Mouse (Mus musculus) cerebellum, postnatal 10 days (tissue): ENCODE results near the gene Aste1.

ENCODE experiments used
- DNase-seq, 2 experiments: peaks; one replicate each; pipeline ENCODE4 v3.0.0; 2021; ENCODE audit warnings: mixed read lengths in 2 of 2

Aste1 gene

DNA sequence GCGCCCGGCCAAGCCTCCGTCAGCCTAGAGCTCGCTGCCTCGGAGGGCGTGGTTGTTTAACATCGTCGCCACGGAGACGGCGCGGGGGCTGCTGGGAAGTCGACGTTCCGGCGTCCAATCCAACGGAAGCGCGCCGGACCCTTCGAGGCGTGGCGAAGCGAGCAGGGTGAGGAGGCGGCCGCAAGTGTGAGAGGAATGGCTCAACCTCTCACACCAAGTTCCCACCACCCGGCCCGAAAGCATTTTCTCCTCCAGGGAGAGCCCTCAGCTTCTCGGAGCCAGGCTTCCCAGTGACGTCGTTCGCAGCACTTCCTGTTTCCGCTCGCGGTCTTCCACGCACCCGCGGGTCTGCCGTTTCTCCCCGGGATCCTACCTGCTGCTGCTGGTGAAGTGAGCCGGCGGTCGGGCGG is at the start of gene Aste1, which contains the start of gene Nek11:
Gene Aste1 (plus strand): TSS at position 175 of the 410 bp plus-strand sequence.
Gene Nek11 (minus strand): TSS at position 307 of the 410 bp plus-strand sequence.
- DNase-seq = peak; percentile 93 to 96

DNA sequence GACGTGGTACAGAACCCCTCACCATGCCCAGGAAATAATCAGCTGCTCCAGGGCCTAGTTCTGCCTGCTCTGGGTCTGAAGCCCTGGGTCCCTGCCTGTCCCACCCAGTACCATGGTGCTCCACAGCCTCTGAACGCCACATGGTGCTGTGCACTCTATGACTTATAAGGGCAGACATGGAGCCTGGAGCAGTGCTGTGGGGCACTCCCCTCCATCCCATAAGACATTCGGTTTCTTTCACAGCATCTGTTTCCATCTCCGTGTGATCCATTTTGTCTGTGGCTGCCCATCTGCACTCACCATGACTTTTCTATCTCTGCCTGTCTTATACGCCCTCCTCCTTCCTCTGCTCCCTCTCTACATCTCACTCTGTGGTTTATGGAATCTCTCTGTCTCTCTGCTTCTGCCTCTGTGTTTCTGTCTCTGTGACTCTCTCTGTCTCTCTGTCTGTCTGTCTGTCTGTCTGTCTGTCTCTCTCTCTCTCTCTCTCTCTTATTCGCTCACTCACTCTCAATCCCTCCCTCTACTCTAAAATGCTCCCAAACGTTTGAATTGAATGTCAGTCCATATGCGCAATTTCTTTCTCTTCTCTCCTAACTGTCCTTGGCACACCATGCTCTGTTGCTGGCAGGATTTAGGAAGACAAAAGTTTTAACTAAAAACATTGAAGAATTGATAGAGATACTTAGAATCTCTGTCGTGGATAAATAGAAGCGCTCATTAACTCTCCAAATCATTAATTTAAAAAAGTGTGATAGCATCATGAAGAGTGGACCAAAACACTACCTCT is 46.8 kb upstream of the Aste1 start:
- DNase-seq = no peak

DNA sequence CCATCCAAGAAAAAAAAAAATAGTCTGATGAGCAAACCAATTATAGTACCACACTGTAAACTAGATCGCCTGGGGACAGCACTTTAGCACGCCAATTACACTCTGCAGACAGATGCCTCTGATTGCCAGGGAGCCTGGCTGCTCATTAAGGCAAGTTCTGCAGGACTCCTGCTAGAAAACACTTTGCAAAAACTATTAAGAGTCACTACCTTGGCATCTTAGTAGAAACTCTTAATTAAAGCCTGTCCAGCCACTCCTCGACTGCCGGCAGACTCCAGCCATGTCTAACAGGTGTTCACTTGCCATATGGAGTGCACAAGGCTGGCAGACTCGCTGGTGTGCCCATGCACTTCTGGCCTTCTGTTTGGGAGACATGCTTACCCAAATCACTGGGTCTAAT is 46.2 kb upstream of the Aste1 start:
- DNase-seq = peak; percentile 64 to 72

DNA sequence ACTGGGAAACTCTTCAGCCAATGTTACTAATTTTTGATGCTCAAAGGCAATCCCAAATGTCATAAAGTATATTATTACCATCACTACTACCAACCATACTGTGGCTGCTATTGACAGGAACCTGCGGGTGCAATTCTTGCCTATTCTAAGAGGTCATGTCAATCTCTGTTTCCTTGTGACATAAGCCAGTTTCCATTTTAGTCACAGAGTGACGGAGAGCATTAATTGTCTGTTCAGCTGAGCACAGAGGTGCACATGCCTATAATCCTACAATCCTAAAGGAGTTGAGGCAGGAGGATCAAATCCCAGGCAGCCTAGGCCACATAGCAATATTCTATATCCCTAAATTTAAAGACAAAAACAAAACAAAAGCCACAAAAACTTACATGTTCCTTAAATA is 33.0 kb upstream of the Aste1 start:
- DNase-seq = no peak

DNA sequence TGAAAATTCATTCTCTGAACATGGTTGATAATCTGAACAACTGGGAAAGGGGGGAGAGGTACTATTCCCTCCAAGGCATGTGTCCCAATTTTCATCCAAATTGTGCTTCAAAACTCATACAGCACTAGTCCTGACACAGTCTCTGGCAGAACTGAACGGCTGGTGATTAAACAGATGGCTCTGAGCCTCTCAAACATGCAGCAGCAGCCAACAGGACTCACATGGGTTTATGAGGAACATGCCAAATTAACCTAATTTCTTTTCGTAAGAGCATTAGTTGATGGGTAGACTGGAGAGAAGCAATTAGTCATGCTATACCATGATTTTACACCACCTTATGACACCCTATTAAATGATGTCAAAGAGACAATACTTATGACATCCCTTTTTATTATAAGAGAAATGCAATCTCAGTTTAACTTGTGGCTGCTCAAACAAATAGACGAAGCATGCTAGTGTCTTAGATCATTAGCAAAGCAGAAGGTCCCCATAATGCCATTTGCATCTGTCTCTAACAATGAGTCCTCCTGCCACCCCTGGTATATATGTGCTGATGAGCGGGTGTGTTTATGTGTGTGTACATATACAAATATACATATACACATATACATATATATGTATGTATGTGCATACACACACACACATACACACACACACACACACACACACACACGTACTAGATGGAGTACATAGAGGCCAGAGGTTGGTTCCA is 31.5 kb upstream of the Aste1 start:
- DNase-seq = peak; percentile 55 to 60

DNA sequence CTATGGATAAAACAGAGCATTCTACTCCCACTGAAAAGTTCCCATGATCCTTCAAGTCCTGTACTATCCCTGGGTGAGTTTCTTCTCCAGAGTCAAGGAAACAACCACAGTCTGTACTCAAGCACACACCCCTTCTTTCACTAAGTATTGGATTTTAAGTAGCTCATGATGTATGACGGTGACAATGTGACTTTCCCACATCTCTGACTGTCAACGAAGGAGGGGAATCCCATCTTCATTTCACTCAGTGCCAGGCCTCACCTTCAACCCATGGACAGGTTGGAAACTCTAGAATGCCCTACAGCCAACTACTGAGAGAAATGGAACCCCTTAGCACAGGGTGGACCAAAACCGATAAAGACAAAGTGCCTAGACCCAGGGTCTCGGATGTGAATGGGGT is 29.0 kb upstream of the Aste1 start:
- no peak for DNase-seq

DNA sequence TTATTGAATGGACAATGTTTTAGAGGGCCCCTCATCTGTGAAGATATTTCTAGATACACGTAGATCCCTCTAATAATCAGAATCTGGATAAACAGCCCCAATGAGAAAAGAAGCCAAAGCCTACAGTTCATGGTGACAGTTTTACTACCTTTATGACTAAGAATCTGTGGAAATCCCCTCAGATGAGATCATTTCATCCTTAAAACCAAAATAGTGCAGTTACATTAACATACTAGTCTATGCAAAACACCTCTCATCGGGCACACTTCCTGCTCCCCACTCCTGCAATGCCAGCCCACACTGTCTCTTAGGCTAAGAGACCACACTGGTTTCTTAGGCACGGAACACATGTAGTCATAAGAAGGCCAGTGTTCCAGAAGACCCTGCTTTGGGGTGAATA is 26.6 kb upstream of the Aste1 start:
- no peak for DNase-seq

DNA sequence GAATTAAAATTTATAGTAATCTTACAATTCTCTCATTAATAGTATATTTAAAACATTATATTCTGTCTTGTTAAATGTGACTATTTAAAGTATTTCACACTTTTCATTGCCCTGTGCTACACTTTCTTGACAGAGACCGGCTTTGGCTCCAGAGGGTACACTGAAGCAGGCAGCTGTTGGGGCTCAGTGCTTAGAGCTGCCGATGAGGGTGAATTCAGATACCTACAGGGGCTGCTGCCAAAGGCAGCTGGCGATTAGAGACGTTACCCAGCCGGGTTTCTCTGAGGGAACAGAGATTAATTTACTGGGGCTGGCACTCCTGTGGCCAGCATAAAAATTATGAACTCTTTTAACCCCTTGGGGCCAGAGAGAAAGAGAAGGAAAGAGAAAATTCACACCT is 20.8 kb upstream of the Aste1 start:
- DNase-seq = no peak

DNA sequence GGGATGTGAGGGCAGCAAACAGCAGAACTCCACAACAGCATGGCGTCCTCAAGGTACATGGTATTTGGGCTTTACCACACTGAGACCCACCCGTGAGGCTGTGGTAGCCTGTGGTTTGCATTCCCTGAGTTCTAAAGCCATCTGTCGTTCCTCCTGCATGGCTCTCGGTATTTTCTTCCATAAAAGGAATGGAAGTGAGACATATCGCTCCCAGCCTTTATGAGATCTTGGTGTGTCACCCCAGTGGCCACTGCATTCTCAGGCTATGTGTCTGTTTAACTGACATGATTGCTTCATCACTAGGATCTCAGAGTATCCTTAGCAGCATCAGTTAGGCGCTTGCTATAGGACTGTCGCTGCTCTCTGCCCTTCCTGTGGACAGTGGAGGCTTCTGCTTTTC is 18.8 kb upstream of the Aste1 start:
- no peak for DNase-seq

DNA sequence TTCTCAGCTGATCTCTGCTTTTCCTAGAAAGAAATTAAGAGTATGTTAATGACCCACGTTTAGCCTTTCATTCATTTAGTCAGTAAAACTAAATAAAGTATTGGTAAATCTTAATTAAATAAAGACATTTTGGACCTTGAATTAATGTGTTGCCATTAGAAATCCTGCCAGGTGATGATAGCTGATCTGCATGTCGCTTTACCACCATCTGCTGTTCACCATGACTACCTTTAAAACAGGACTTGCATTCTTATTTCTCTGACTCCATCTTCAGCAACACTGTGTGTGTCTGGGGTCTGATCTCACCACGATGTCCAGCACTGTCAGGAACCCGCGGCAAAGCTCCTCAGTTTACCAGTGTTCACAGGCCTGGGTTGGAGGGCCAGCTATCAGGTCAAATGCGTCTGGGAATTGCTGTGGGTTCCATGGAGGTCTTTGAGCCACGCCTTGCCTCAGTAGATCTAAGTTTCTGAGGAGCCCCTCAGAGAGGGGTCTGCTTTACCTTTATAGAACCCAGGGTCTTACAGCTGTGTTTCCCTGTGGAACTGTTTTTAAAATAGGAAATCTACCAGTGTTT is 18.1 kb upstream of the Aste1 start:
- peak; percentile 24 to 42 for DNase-seq

DNA sequence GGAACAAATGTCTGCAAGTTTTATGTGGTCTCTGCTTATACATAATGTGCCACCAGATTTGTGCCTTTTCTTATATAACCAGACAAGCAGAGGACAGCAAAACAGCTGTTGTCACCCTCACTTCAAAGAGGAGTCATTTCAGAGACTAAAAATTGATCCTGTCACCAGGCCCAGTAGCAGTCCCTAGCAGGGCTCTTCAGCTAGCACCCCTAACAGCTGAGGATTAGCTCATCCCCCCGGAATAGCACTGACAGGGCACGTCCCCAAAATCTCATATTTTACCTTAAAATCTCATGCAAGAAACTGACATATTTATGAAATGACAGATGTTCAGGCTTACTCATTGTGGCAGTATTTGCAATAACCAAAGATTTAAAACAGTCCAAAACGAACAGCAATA is 17.6 kb upstream of the Aste1 start:
- no peak for DNase-seq

DNA sequence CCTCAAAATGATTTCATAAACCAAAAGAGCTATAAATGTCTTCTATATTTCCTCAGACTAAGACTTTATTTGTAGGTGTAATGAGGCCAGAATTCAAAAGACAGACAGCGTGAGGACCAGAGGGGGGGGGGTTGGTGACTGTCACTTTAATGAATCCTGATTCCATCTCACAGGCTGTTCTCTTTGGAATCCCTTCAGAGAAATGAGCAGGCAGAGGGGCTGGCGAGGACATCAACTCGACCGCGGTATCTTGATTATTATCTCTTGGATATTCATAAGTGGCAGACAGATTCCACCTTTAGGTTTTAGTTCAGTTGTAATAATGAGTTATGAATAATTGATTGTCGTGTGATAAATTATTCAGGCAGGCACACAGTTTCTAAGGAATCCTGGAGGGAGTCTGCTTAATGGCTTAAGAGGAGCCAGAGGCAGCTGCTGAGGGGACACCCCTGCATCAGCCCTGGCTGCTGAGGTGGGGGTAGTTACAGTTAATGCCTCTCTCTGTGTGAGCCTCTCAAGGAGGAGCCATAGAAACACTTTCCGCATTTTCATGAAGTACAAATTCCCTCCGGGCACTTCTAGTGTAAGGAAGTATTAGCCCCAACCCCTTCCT is 15.6 kb upstream of the Aste1 start:
- DNase-seq = peak; percentile 12 to 32

DNA sequence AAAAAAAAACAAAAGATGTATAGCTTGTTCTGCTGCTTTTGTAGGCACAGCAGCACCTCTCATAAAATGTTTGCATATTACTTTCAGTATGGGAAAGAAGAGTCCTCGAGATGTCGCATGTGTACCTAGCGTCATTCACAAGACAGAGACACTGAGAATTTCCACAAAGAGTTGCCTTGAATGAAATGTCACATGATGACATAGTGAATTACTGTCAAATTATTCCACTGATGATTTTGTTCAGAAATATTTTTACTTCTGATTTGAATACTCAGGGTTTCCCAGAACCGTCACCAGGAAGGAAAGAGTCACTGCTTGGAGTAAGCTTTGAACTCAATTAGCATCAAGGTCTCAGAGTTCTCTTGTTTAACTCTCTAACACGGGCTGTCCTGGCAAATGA is 7.8 kb upstream of the Aste1 start:
- no peak for DNase-seq

DNA sequence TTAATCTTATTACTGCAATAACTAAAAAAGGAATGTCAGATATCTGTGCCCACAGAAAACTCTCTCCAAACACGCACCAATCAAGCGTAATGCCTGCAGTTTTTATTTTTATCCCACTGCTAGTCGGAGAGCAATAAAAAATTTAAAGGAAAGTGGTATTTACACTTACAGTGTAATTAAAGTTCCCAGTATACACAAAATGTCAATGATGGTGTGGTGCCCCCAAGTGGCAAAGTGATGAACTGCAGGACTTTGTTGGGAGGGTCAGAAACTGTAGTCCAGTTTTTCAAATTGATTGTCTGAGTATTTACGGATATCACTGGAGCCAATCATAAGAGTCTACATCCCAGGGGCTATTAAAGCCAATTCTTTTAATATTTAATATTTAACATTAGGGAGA is 5.9 kb upstream of the Aste1 start:
- peak; percentile 87 to 91 for DNase-seq

DNA sequence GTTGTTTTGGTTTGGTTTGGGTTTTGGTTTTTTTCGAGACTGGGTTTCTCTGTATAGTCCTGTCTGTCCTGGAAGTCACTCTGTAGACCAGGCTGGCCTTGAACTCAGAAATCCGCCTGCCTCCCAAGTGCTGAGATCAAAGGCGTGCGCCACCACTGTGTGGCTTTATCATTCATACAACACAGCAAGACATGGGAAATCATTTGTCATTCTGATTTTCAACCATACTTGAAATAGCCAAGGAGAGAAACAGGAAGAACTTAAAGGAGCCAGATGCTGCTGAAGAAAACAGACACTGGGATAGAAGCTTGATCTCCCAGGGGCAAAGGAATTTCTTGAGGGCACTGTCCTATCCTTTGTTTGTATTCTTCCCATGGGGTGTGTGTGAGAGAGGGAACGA is 4.6 kb upstream of the Aste1 start:
- no peak for DNase-seq

DNA sequence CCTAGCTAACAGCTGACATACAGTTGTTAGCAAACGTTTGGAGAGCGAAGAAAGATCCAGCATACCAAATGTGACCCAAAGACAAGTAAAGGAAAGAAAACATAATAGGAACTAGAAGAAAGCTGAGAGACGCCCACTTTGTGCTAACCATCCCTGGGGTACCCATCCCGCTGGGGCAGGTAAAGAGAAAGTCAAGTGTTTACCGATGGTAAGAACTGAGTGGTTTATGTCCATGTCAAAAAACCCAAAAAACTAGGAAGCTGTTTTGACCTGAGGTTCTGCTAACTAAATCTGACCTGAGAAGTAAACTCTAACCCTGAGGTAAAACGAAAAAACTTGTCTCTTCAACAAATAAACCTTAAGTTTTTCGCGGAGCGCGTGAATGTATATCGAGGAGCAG is 472 bp upstream of the Aste1 start:
- DNase-seq = peak in 1 of 2 experiments; percentile 11

DNA sequence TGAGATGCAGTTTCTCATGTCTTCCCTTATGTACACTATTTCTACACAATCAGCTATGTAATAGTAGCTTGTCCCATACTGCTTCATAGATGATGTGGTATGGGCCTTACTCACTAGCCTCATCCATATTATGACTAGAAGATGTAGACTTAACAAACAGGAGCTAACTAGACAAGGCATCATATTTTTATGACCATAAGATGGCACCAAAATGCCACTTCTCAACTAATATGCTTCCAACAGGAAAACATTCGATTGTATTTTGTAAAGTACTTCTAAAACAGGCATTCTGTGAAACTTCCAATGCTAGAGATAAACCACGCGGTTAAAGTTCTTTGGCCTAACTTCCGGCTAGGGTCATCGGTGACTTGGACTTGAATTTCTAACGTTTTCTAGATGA is 13.4 kb downstream of the Aste1 start:
- no peak for DNase-seq

DNA sequence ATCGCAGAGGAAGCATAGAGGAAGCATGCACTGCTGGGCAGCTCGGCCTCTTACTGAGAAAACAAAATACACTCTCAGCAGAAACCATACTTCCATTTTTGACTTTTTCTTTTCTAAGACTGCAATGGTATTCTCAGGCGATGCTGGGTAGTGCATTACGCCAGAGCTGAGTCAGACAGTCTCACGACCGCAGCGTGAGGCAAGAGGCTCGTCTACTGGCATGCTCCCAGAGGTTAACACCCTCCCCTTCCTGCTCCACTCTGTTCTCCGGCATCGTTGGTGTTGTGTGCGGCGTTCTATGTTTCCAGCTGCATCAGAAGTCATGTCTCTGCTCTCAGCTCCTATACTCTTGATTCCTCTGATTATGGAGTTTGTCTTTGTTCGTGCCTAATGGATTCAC is 63.8 kb downstream of the Aste1 start:
- no peak for DNase-seq

DNA sequence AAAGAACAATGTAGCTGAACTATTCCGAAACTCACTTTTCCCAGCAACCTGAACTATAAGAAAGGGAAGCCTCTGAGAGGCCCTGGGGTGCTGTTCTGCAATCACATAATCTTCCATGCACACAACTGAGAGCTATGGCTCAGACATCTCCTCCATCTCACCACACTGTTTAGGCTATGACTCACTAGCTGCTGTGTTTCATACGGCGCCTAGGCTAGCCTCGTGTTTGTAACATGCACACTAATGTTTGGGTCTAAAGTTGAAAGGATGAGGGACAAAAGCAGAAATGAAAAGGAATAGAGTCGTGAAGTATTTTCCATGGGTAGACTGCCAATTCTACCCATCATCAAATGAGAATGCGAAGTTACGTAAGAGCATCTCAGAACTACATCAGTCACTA is 66.3 kb downstream of the Aste1 start:
- no peak for DNase-seq
